Mouse (Mus musculus) erythroblast, embryonic 14.5 days (primary cell): ENCODE results near the gene Lhfpl2.

Experiments
- GATA1 ChIP-seq: IDR thresholded peaks from 2 replicates; pipeline ENCODE4 v1.6.1; 2012; ENCODE audit warnings: low read length, inconsistent platforms, mixed read lengths
- TAL1 ChIP-seq: IDR thresholded peaks from 3 replicates; pipeline ENCODE4 v1.6.1; 2012; ENCODE audit warnings: low read length, inconsistent platforms, mixed read lengths

GRCm38 (mm10) chr13:94077136-94078018, 19.8 kb downstream of the Lhfpl2 start:
- no peak for TF ChIP-seq GATA1
- no peak for TF ChIP-seq TAL1
